In the genomic region with DNA sequence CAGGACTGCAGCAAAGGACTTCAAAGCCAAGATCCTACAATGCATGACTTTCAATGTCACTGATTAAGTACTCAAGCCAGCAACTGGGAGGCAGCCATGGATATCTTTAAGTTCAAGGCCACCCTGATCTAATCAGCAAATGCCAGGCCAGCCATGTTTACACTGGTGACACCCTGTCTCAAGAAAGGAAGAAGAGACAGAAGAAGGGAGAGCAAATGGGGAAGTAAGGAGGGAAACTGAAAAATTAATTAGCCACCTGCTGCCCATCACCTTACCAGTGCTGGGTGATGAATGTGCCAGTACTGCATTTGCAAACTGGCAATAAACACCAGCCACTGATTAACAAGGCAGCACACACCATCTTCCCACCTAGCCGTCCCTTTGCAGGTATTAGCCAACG, we compare ENCODE assay signal across 19 mouse cellular contexts. TPM values are rescaled to one million over a fixed set of nuclear protein-coding genes. Genes with fewer than 3 reads are reported as not detected.
DNase-seq lines count a peak whose midpoint lies in the region; ATAC-seq lines count a peak whose summit lies in the region.
"Had no signal": no experiment of that assay in that cellular context is flagged by ENCODE, and none has a peak within 500 bp of the region (broad histone marks: within the 10 kb centered on the region; RNA-seq: fewer than 3 reads in every experiment).

No protein-coding gene starts in this region.

- no peaks in the 10 kb centered on the region for H3K4me1 ChIP-seq in kidney, embryonic 15.5 days
- no peaks in the 10 kb centered on the region for H3K4me1 ChIP-seq in forebrain, embryonic 12.5 days
- H3K4me1 ChIP-seq: stomach, embryonic 15.5 days had no signal

- H3K27me3 ChIP-seq in kidney, embryonic 15.5 days: no peaks in the 10 kb centered on the region
- H3K27me3 ChIP-seq in forebrain, embryonic 12.5 days: no peaks in the 10 kb centered on the region
- H3K27me3 ChIP-seq: Patski; stomach, embryonic 15.5 days had no signal

- no peak overlapping the region for H3K4me2 ChIP-seq in kidney, embryonic 15.5 days
- no peak overlapping the region for H3K4me2 ChIP-seq in forebrain, embryonic 12.5 days
- H3K4me2 ChIP-seq: stomach, embryonic 15.5 days had no signal

- ATAC-seq in kidney, embryonic 15.5 days (replicated peaks; ENCODE audit: low FRiP score): no peak
- 0 out of 2 replicates have a peak, but pooled peaks have one; percentile 20 for ATAC-seq in granulocyte monocyte progenitor cell, adult 5-6 weeks (replicated peaks; ENCODE audit: poor library complexity, severe bottlenecking)
- ATAC-seq in megakaryocyte-erythroid progenitor cell, adult 5-6 weeks (replicated peaks; ENCODE audit: low FRiP score, low TSS enrichment, poor library complexity, severe bottlenecking): peak; percentile 71
- ATAC-seq in forebrain, embryonic 12.5 days (ENCODE audit: low FRiP score): no peak
- ATAC-seq: CD4-positive, CD25-positive, alpha-beta regulatory T cell, adult 4 months; Patski had no signal

- peaks cover 78% of the 10 kb centered on the region for H3K36me3 ChIP-seq in kidney, embryonic 15.5 days
- H3K36me3 ChIP-seq in forebrain, embryonic 12.5 days (replicated peaks): peaks cover 45% of the 10 kb centered on the region

- no peak overlapping the region for H3K9ac ChIP-seq in kidney, embryonic 15.5 days
- H3K9ac ChIP-seq in forebrain, embryonic 12.5 days: no peak overlapping the region
- H3K9ac ChIP-seq: stomach, embryonic 15.5 days had no signal

- no peak overlapping the region for H3K4me3 ChIP-seq in kidney, embryonic 15.5 days (replicated peaks)
- no peak overlapping the region for H3K4me3 ChIP-seq in forebrain, embryonic 12.5 days (replicated peaks)
- H3K4me3 ChIP-seq: heart, embryonic 10.5 days; layer of hippocampus, adult 2 months; left cerebral cortex, adult 2 months; stomach, embryonic 15.5 days had no signal

- peak overlapping the region; percentile 16; the same call in 1 of the 2 replicates for H3K27ac ChIP-seq in kidney, embryonic 15.5 days
- no peak overlapping the region for H3K27ac ChIP-seq in forebrain, embryonic 12.5 days
- H3K27ac ChIP-seq: heart, embryonic 10.5 days; kidney, postnatal 0 days; layer of hippocampus, adult 2 months; left cerebral cortex, adult 2 months; stomach, embryonic 15.5 days had no signal

- intact Hi-C loops in gastrocnemius, postnatal 36 days (cut with DNase I): no loop called here

- H3K9me3 ChIP-seq in kidney, embryonic 15.5 days (replicated peaks): no peaks in the 10 kb centered on the region
- H3K9me3 ChIP-seq in forebrain, embryonic 12.5 days: no peaks in the 10 kb centered on the region
- H3K9me3 ChIP-seq: heart, embryonic 10.5 days; stomach, embryonic 15.5 days had no signal

- whole genome bisulfite sequencing in kidney, embryonic 15.5 days: 84% methylated on average over 2 of the region's 2 CpGs
- WGBS in forebrain, embryonic 12.5 days: 91% methylated on average over 2 of the region's 2 CpGs

- DNase-seq in kidney, adult 8-10 months: no peak
- DNase-seq in ZHBTc4 (ENCODE audit: low read depth, low spot score): peak; percentile 22
- no peak for DNase-seq in right cerebral cortex, postnatal 10 days (ENCODE audit: low spot score in 2 of 2)
- no peak for DNase-seq in gastrocnemius, postnatal 36 days
- DNase-seq: cerebellum, postnatal 36 days; heart, postnatal 4 days; retina, postnatal 1 day; thymus, postnatal 25 days had no signal

RNA-seq across cellular contexts. Expression of gene Fam120a, which starts 25.3 kb away (rescaled TPM):
- 24.4 and 25.5 TPM in 2 replicates for polyA plus RNA-seq in kidney, embryonic 15.5 days (2015; fragmentation: Nextera tagmentation; extraction: Ambion mirVana)
- total RNA-seq in granulocyte monocyte progenitor cell, adult 5-6 weeks (2014; fragmentation: Nextera tagmentation): 161 and 168 TPM in 2 replicates
- 123 and 128 TPM in 2 replicates for total RNA-seq in granulocyte monocyte progenitor cell, adult 5-6 weeks (2017)
- total RNA-seq in megakaryocyte-erythroid progenitor cell, adult 5-6 weeks (2014; fragmentation: Nextera tagmentation): 186 and 189 TPM in 2 replicates
- total RNA-seq in megakaryocyte-erythroid progenitor cell, adult 5-6 weeks (2017): 134 and 158 TPM in 2 replicates
- polyA plus RNA-seq in forebrain, embryonic 12.5 days (2016; fragmentation: Nextera tagmentation; extraction: Ambion mirVana): 18.2 and 18.5 TPM in 2 replicates
- total RNA-seq in gastrocnemius, postnatal 36 days (2021): 100 to 1,000 TPM in 1 of 2 experiments, 10 to 100 TPM in 1; 99.8 to 105 TPM

Comparison
In these comparisons a context has a peak if more than half of its experiments do, and no peak if none do; other contexts are left out.
1. ATAC-seq: peak in granulocyte monocyte progenitor cell, adult 5-6 weeks (single experiment) and megakaryocyte-erythroid progenitor cell, adult 5-6 weeks (single experiment); none in kidney, embryonic 15.5 days (single experiment) and forebrain, embryonic 12.5 days (single experiment).